Mouse (Mus musculus) ES-CJ7 (cell line): ENCODE data around the gene Ankrd65.

Experiments
- DNase-seq: peaks from one replicate; pipeline ENCODE4 v3.0.0; 2011; ENCODE audit warnings: low read depth, low spot score

Ankrd65 gene

DNA sequence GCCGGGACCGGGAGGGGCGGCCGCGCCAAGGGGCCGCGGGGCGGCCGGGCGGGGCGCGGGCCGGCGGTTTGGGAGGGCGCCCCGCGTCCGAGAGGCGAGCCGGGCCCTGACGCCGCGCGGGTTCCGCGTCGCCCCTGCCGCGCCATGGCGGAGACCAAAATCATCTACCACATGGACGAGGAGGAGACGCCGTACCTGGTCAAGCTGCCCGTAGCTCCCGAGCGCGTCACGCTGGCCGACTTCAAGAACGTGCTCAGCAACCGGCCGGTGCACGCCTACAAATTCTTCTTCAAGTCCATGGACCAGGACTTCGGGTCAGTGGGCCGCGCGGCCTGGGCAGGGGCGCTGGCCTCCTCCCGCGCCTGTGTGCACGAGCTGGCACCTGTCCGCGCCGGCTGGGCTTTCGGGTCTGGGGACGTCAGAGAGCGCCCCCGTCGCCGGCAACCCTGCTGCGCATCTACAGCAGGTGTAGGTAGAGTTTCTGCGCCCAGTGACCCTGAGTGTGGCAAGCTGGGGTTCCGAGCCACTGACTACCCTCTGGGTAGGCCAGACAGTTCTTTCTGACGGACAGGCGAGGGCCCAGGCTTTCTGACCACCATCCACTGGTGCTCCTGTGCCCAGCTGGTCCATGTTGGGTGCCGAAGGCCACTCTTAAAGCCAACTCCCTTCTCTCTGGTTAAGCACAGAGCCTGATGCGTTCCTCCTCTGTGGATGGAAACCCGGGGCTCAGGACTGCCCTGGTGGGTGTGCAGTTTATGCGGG, 57.5 kb downstream of the Ankrd65 start:
- DNase-seq, result no peak

DNA sequence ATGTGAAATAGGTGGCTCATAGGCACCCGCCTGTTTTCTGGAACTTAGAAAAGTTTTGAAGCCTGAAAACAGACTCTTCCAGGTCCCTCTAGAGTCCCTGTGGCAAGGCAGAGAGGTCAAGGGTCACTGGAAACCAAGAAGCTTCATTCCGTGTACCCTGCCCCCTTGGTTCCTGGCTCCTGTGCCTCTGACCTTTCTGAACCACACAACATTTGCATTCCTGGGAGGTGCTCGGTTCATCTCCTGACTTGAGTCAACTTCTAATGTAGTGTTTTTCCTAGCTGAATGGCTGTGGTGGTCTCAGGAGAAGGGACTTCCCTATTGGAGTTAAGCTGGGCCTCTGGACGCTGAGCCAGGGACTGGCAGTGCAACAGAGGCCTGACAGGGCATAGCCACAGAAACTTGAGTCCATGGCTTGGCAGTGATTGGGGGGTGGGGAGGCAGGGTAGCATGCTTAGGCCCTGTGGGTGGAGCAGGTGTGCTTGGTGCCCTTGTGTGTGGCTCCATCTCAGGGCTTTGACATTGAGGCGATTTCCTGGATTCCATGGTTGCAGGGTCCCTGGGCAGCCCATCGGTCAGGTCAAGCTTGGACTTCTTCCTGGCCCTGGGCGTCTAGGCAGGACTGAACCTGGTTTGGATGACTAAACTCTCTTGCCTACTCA, 58.3 kb downstream of the Ankrd65 start:
- DNase-seq, result peak; percentile 41
